Mouse (Mus musculus): Measurements from ENCODE around the gene Chrna1.

DNA sequence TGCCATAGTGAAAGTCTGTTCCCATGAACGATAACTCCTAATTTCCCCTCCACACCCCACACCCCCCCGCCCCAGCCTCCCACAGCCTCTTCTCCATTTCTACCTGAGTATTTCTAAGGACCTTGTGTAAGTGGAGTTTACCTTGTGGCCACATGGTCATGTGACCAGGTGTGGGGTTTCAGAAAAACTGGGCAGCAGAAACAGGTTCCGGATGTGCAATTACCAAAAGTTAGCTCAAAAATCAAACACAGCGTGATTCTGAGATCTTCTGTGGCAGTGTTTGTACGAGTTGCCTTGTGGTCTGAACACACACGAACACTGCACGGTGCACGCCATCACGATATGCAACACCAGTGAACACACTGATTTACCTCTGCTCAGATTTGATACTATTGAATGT is 17.5 kb downstream of the Chrna1 start:
- no peak for TF ChIP-seq CTCF (IDR thresholded peaks at IDR 0.05; ENCODE audit: low read depth, low read length)
- TF ChIP-seq GATA1 (IDR thresholded peaks at IDR 0.05; ENCODE audit: borderline replicate concordance, low read length), result no peak
- no peak for TF ChIP-seq TAL1 (conservative IDR thresholded peaks at IDR 0.05; ENCODE audit: low read depth, low read length)
